Mouse (Mus musculus): ENCODE data around the gene Supt16.

GRCm38 (mm10) chr14:52196230-52197155 is 723 bp downstream of the Supt16 start:
- TF ChIP-seq CTCF (IDR thresholded peaks at IDR 0.05; ENCODE audit: low read depth, low read length) (no peak), POLR2A (IDR thresholded peaks at IDR 0.05; ENCODE audit: insufficient read depth, low read length) (no peak), EP300 (IDR thresholded peaks at IDR 0.05; ENCODE audit: insufficient read depth, low read depth, low read length) (no peak)
